Mouse (Mus musculus) embryonic facial prominence, embryonic 13.5 days (tissue): ENCODE measurements at regions not wholly inside any gene's neighbourhood (a gene's known extent, or its start where the extent isn't known, plus 50 kb on each side); places are given as distances from the start of the nearest gene placed in this dataset.

Experiments
- ATAC-seq: fragments of 200-750 bp; cut with Nextera tagmentation; 2 replicates; pipeline ENCODE4 v1.8.0; 2017; ENCODE audit warnings: low read depth; ENCODE audit not compliant: insufficient number of reproducible peaks, insufficient read depth, low FRiP score, low TSS enrichment
- H3K27ac ChIP-seq: fragments of 300-500 bp; sonication (generic); 2 replicates; pipeline ENCODE4 v1.5.1; 2015; ENCODE audit warnings: moderate library complexity, mild to moderate bottlenecking, inconsistent platforms
- H3K27me3 ChIP-seq: fragments of 300-500 bp; sonication (generic); 2 replicates; pipeline ENCODE4 v1.6.1; 2015; ENCODE audit warnings: mild to moderate bottlenecking, inconsistent platforms
- H3K36me3 ChIP-seq: fragments of 300-500 bp; sonication (generic); 2 replicates; pipeline ENCODE4 v1.6.1; 2015; ENCODE audit warnings: mild to moderate bottlenecking, inconsistent platforms
- H3K4me1 ChIP-seq: fragments of 300-500 bp; sonication (generic); 2 replicates; pipeline ENCODE4 v1.6.1; 2015; ENCODE audit warnings: inconsistent platforms
- H3K4me2 ChIP-seq: fragments of 300-500 bp; sonication (generic); 2 replicates; pipeline ENCODE4 v1.6.1; 2015; ENCODE audit warnings: moderate library complexity, mild to moderate bottlenecking, inconsistent platforms
- H3K4me3 ChIP-seq: fragments of 300-500 bp; sonication (generic); 2 replicates; pipeline ENCODE4 v1.5.1; 2015; ENCODE audit warnings: mild to moderate bottlenecking, inconsistent platforms
- H3K9ac ChIP-seq: fragments of 300-500 bp; sonication (generic); 2 replicates; pipeline ENCODE4 v1.6.1; 2015; ENCODE audit warnings: mild to moderate bottlenecking, inconsistent platforms
- H3K9me3 ChIP-seq: fragments of 300-500 bp; sonication (generic); 2 replicates; pipeline ENCODE4 v1.6.1; 2016; ENCODE audit warnings: inconsistent platforms
- WGBS: fragments of 180-500 bp; shearing (Covaris S2); methylation state at CpG from one replicate; pipeline ENCODE4 v1.1.7; 2015; ENCODE audit warnings: mixed read lengths; 5-methylcytosine and 5-hydroxymethylcytosine counted together

GRCm38 (mm10) chr13:54285968-54286367, 85.2 kb upstream of the Cplx2 start:
- ATAC-seq, result no peak
- 80% methylated on average over 10 of the region's 10 CpGs for WGBS
- no peak overlapping the region for H3K4me3 ChIP-seq

DNA sequence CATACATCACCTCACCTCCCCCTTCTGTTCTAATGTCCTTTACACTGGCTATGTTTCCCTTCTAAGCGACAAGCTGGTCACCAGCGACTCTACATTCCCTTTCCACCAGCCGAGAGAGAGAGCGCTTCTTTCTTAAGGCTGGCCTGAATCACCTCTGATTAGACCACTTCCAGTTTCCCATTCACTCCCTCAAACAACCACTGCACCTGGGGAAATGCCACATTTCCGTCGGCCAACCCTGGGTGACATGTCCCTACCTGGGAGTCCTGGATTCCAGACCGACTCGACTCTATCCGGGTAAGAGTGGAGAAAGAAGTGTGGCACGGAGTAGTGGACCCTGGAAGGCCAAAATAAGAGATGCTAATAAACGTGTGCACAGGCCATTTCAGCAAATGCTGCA, 84.5 kb upstream of the Cplx2 start:
- H3K36me3 ChIP-seq, result no peaks in the 10 kb centered on the region
- H3K27me3 ChIP-seq, result peaks cover 12% of the 10 kb centered on the region
- H3K9me3 ChIP-seq, result no peaks in the 10 kb centered on the region
- ATAC-seq, result no peak
- H3K4me3 ChIP-seq, result no peak overlapping the region
- H3K4me1 ChIP-seq, result peaks cover 11% of the 10 kb centered on the region
- 87% methylated on average over 11 of the region's 11 CpGs for WGBS
- H3K27ac ChIP-seq, result no peak overlapping the region
- H3K4me2 ChIP-seq, result no peak overlapping the region
- no peak overlapping the region for H3K9ac ChIP-seq

More at GRCm38 (mm10) chr13:54285968-54286367, 85.2 kb upstream of the Cplx2 start:
- H3K27ac ChIP-seq, result no peak overlapping the region
- H3K4me2 ChIP-seq, result no peak overlapping the region
- H3K36me3 ChIP-seq, result no peaks in the 10 kb centered on the region
- H3K4me1 ChIP-seq, result peaks cover 11% of the 10 kb centered on the region
- H3K9me3 ChIP-seq, result no peaks in the 10 kb centered on the region
- H3K9ac ChIP-seq, result no peak overlapping the region
- peaks cover 18% of the 10 kb centered on the region for H3K27me3 ChIP-seq

DNA sequence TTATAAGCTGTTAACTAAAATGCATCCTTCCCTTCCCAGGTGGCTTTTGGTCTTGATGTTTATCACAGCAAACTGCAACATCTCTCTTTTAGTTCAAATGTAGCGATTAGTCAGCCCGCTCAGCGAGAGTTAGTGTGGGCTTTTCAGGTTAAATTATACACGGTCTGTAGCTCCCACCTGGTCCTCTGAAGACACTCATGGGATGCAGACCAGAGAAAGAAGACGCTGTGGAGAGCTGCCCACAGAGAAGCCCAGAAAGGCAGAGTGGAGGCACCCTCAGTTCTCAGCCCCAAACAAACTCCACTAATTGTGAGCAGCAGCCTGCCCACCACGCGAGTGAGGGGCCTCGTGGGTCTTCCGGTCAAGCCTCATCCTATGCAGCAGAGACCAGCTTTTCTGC, 81.1 kb upstream of the Cplx2 start:
- Histone ChIP-seq H3K27me3 (no peaks in the 10 kb centered on the region), H3K27ac (no peak overlapping the region), H3K4me2 (no peak overlapping the region), H3K9me3 (no peaks in the 10 kb centered on the region), H3K4me1 (no peaks in the 10 kb centered on the region), H3K36me3 (no peaks in the 10 kb centered on the region), H3K9ac (no peak overlapping the region), H3K4me3 (no peak overlapping the region)
- WGBS, result 81% methylated on average over 9 of the region's 9 CpGs
- ATAC-seq, result no peak

DNA sequence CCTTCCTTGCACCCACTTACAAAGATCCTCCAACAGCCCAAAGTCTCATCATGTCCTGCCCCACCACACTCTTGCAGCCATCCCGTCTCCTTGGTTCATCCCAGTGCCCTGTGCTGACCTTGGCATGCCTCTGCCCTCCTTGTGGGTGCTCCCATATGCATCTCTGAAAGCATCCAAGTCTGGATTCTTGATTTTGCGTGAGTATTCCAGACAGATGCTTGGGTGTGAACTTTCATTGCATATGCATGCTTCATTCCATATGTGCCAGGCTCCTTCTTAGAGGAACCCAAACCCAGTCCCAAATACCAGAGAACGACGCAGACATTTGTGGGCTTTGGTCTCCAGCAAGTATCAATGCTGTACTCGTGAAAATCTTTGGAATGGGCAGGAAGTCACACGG, 78.8 kb upstream of the Cplx2 start:
- WGBS, result 67% methylated on average over 6 of the region's 6 CpGs
- Histone ChIP-seq H3K9ac (no peak overlapping the region), H3K27ac (no peak overlapping the region), H3K4me1 (no peaks in the 10 kb centered on the region), H3K9me3 (no peaks in the 10 kb centered on the region), H3K36me3 (no peaks in the 10 kb centered on the region), H3K4me2 (no peak overlapping the region), H3K4me3 (no peak overlapping the region), H3K27me3 (no peaks in the 10 kb centered on the region)
- no peak for ATAC-seq

- no peak overlapping the region for H3K4me3 ChIP-seq
- H3K4me1 ChIP-seq, result no peaks in the 10 kb centered on the region
- 87% methylated on average over 3 of the region's 3 CpGs for WGBS
- no peaks in the 10 kb centered on the region for H3K36me3 ChIP-seq
- no peak overlapping the region for H3K4me2 ChIP-seq
- ATAC-seq, result no peak
- H3K27ac ChIP-seq, result no peak overlapping the region
- no peaks in the 10 kb centered on the region for H3K9me3 ChIP-seq
- no peak overlapping the region for H3K9ac ChIP-seq
- no peaks in the 10 kb centered on the region for H3K27me3 ChIP-seq
These were observed 78.1 kb upstream of the Cplx2 start for GRCm38 (mm10) chr13:54293006-54293405.

- H3K4me3 ChIP-seq, result no peak overlapping the region
- no peak overlapping the region for H3K27ac ChIP-seq
- H3K4me2 ChIP-seq, result no peak overlapping the region
- H3K27me3 ChIP-seq, result no peaks in the 10 kb centered on the region
- H3K9me3 ChIP-seq, result no peaks in the 10 kb centered on the region
- no peaks in the 10 kb centered on the region for H3K4me1 ChIP-seq
- H3K9ac ChIP-seq, result no peak overlapping the region
- ATAC-seq, result no peak
- H3K36me3 ChIP-seq, result no peaks in the 10 kb centered on the region
- 75% methylated on average over 5 of the region's 5 CpGs for WGBS
These were observed 75.5 kb upstream of the Cplx2 start for GRCm38 (mm10) chr13:54295475-54296259.

- Histone ChIP-seq H3K4me3 (no peak overlapping the region), H3K27me3 (no peaks in the 10 kb centered on the region), H3K4me1 (peaks cover 3% of the 10 kb centered on the region; the same call in 1 of the 2 replicates), H3K9me3 (no peaks in the 10 kb centered on the region), H3K27ac (no peak overlapping the region), H3K9ac (no peak overlapping the region), H3K36me3 (no peaks in the 10 kb centered on the region), H3K4me2 (no peak overlapping the region)
- 34% methylated on average over 1 of the region's 1 CpGs for WGBS
- ATAC-seq, result no peak
These were observed 74.9 kb upstream of the Cplx2 start for GRCm38 (mm10) chr13:54296260-54296555.

DNA sequence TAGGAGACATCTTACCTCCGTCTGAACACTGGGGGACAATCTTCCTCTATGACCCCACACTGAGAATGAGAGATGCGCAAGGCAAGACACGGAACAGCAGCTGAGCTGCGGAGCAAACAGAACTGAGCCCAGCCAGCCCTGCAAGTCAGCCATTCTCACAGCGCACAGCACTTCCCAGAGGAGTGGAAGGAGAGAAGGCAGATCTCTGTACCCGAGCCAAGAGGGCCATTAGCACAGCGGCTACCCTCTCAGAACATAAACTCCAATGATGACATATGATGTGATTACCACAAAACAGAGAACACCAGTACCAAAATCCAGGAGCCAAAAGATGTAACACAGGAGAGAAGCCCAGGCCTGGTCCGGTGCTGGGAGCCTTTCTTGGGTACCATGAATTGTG, 72.3 kb upstream of the Cplx2 start:
- ATAC-seq, result no peak
- Histone ChIP-seq H3K4me1 (peaks cover 13% of the 10 kb centered on the region), H3K4me2 (no peak overlapping the region), H3K36me3 (no peaks in the 10 kb centered on the region), H3K9ac (no peak overlapping the region), H3K4me3 (no peak overlapping the region), H3K9me3 (no peaks in the 10 kb centered on the region), H3K27ac (no peak overlapping the region), H3K27me3 (no peaks in the 10 kb centered on the region)
- 72% methylated on average over 8 of the region's 8 CpGs for WGBS

- no peak overlapping the region for H3K27ac ChIP-seq
- H3K4me2 ChIP-seq, result no peak overlapping the region
- H3K9me3 ChIP-seq, result no peaks in the 10 kb centered on the region
- H3K36me3 ChIP-seq, result no peaks in the 10 kb centered on the region
- ATAC-seq, result no peak
- no peaks in the 10 kb centered on the region for H3K27me3 ChIP-seq
- H3K9ac ChIP-seq, result no peak overlapping the region
- no peak overlapping the region for H3K4me3 ChIP-seq
- WGBS, result 86% methylated on average over 5 of the region's 5 CpGs
- H3K4me1 ChIP-seq, result peaks cover 18% of the 10 kb centered on the region
These were observed 71.9 kb upstream of the Cplx2 start for GRCm38 (mm10) chr13:54299295-54299694.

DNA sequence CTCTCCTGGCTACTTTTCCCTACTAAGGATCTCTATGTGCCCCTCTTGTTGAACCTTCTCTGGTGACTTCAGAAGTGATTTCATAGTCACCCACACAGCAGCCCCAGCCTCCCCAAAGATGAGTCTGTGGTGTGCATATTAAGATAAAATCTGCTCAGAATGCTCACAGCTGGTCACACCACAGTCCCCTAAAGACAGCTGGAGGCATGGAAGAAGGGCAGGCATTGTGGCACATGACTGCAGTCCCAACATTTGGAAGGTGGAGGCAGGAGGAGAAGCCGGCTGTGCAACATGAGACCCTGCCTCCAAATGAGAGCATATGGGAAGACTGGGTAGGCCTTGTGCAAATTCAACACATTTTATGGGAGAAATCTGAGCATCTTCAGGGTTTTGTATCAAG, 70.0 kb upstream of the Cplx2 start:
- Histone ChIP-seq H3K27me3 (no peaks in the 10 kb centered on the region), H3K4me1 (peaks cover 25% of the 10 kb centered on the region), H3K4me2 (no peak overlapping the region), H3K36me3 (no peaks in the 10 kb centered on the region), H3K4me3 (no peak overlapping the region), H3K9me3 (no peaks in the 10 kb centered on the region), H3K27ac (no peak overlapping the region), H3K9ac (no peak overlapping the region)
- WGBS, result 16% methylated on average over 1 of the region's 1 CpGs
- ATAC-seq, result no peak

DNA sequence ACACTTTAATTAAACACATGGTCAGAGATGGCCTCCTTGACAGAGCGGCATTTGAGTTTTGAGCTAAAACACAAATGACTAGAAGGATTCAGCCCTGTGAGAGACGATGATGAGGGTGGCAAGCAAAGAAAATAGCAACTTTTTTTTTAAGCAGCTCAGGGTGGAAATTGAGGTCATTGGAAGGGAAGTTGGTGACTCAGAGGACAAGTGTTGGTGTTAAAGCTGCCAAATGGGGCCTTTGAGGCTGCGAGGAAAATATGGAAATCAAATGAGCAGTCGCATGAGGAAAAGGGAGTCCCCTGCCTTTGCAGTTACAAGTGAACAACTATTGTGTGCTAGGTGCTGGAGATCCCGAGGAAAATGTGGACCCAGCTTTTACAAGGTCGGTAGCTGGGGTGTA, 69.5 kb upstream of the Cplx2 start:
- Histone ChIP-seq H3K4me1 (peaks cover 31% of the 10 kb centered on the region), H3K27ac (no peak overlapping the region), H3K9me3 (no peaks in the 10 kb centered on the region), H3K4me2 (peak overlapping the region; percentile 90), H3K4me3 (peak overlapping the region; percentile 79), H3K36me3 (no peaks in the 10 kb centered on the region), H3K9ac (no peak overlapping the region), H3K27me3 (no peaks in the 10 kb centered on the region)
- WGBS, result 43% methylated on average over 6 of the region's 6 CpGs
- no peak for ATAC-seq

GRCm38 (mm10) chr13:54302351-54303070, 68.6 kb upstream of the Cplx2 start:
- H3K9me3 ChIP-seq, result no peaks in the 10 kb centered on the region
- no peaks in the 10 kb centered on the region for H3K36me3 ChIP-seq
- WGBS, result 1% methylated on average over 53 of the region's 58 CpGs
- H3K4me2 ChIP-seq, result peak overlapping the region; percentile 90
- peak overlapping the region; percentile 79 for H3K4me3 ChIP-seq
- H3K27me3 ChIP-seq, result no peaks in the 10 kb centered on the region
- ATAC-seq, result peak; percentile 50
- H3K27ac ChIP-seq, result peak overlapping the region; percentile 100
- H3K9ac ChIP-seq, result peak overlapping the region; percentile 98
- H3K4me1 ChIP-seq, result peaks cover 39% of the 10 kb centered on the region
